Mouse (Mus musculus) bone marrow macrophage, adult 2 months (primary cell): ENCODE measurements at regions not wholly inside any gene's neighbourhood (a gene's known extent, or its start where the extent isn't known, plus 50 kb on each side); places are given as distances from the start of the nearest gene placed in this dataset.

Source experiments
- CTCF ChIP-seq: IDR thresholded peaks from 2 replicates; pipeline ENCODE4 v1.5.1; 2012; ENCODE audit warnings: low read depth, mild to moderate bottlenecking, low read length, moderate library complexity
- POLR2A ChIP-seq: IDR thresholded peaks from 2 replicates; pipeline ENCODE4 v1.6.1; 2012; ENCODE audit warnings: mild to moderate bottlenecking, low read depth, low read length, borderline replicate concordance

DNA sequence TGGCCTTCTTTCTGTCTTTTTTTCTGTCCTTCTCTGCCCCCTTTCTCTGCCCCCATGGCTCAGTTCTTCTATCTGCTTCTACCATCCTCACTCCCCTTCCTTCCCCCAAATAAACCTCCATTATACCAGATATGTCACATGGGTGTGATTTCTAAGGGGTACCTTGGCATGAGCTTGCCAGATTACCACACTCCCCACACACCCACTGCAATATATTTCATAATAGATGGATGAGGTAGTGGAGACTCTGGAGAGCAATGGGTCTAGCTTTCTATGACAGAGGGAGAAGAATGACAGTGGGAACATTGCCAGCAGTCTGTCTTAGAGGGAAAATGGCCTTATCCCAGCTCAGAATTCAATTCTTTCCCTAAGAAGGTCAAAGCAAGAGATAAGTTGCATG lies 461.0 kb downstream of the Plcl1 start:
- TF ChIP-seq POLR2A (no peak), CTCF (no peak)
